Mouse (Mus musculus) frontal cortex, postnatal 36 days (tissue): Measurements from ENCODE around the gene Hhipl1.

ENCODE experiments used
- DNase-seq, 2 experiments: peaks; one replicate each; pipeline ENCODE4 v3.0.0; 2022; ENCODE audit warnings: low spot score in 2 of 2

The Hhipl1 gene

DNA sequence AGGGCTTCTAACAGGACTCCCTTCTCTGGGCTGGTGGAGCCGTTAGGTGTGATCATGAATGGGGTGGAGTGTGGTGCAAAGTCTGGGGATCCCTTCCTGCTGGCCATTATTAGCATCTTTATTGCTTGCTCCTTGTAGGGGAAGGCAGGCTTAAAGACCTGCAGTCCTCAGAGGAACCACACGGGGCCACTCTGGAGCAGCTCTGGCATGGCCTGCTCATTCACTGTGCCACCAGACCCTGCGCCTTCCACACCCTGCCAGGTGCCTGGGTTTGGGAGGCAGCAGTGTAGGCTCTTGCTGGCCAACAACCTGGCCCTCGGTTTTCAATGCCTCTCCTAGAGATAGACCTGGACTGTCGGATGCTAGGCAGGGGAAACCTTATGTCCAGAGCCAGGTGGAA is 57.7 kb downstream of the Hhipl1 start:
- peak; percentile 84 to 89 for DNase-seq

DNA sequence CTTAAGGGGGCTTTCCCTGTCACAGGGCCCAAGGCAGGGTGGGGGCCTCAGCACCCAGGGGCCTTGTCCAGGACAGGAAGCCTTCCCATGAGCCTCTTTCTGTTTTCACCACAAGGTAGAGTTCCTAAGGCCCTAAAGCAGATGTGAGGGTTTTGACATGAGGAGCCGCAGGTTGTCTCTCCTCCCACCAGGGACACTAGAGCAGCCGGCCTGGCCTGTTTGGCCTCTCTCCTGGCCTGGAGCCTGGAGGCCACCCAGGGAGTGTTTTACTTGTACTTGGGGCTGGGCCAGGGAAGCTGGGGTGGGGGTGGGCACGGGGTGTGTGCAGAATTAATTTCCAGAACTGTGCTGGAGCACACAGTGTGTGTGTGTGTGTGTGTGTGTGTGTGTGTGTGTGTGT is 59.3 kb downstream of the Hhipl1 start:
- DNase-seq: no peak

DNA sequence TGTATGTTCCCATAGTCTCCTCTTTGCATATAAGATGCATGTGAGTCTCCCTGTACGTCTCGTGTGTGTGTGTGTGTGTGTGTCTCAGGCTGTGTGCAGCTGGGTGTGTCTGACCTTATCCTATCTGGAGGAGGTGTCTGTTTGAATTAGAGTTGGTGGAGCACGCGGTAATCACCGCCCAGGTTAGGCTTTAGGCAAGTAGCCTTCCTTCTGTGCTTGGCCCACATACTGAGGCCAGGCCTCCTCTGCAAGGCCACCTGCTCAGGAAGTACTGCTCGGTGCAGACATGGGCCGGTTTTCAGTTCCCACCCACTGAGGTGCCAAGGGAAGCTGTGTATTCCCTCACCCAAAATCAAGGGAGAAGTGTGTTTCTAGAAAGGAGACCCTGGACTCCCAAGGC is 59.8 kb downstream of the Hhipl1 start:
- no peak for DNase-seq

DNA sequence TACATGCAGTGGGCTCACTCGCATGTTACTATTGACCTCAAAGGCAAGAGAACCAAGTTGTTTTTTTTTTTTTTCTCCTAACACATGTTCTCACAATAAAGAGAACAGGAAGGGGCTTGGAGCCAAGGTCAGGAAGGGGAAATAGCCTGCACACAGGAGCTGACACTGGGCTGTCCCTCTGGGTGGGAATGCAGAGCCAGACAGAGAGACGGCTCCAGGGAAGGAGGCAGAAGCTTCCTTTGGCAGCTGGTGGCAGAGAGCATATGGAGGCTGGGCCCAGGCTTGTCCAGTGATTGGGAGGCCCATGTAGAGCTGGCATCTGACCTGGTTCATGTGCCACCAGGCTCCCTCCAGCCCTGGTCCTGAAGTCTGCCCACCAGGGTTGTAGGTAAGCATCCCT is 61.8 kb downstream of the Hhipl1 start:
- no peak for DNase-seq

DNA sequence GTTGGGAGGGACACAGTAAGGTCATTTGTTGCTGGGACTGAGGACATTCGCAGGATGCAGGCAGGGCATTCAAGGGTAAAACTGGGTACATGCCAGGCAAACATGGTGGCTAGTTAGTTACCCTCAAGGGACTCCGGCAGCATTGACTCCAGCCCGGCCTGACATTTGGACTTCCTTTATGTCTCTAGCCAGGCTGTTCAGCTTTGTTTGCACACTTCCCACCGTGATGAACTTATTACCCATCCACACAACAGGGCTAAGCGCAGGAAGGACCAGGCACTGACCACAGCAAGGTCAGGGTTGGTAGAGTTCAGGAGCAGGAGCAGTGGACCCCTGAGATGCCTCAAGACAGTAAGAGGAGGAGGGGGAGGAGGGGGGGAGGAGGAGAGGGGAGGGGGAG is 62.9 kb downstream of the Hhipl1 start:
- DNase-seq: no peak

DNA sequence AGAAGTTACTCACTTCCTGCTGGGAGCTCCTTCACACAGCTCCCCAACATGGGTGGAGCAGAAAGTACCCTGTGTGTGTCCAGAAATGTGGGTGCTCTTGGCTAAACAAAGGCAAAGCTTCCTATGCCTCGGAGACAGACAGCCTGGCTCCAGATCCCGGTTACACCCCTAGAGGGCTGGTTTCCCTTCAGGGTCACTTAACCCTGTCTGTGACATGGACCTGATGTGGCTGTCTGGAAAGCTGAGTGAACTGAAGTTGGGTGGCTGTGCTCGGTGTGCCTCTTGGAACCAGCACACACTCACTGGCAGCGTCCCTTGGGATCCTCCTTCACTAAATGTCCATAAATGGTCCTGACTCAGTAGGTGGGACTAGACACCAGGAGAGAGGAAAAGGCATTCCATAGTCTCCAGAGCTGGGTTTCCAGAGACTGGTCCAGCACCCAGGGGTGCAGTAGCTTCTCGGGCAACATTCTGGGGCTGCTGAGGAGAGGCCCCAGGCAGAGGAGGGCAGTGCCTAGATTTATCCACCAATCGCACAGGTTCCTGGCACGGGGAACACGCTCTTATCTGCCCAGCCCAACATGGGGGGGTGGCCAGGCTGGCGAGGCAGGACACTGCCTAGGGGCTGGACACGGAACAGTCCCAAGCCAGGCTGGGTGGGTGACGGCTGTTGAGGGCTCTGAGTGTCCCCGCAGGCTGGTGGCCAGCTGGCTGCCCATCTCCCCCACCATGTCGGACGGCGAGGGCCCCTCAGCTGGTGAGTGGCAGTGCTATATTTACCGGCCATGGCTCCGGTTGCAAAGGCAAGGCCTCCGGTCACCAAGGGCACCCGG is 64.7 kb downstream of the Hhipl1 start, which contains the start of gene Eml1:
Gene Eml1, plus strand, starts transcription at position 362 of the 833 bp plus-strand sequence.
- DNase-seq: no peak

DNA sequence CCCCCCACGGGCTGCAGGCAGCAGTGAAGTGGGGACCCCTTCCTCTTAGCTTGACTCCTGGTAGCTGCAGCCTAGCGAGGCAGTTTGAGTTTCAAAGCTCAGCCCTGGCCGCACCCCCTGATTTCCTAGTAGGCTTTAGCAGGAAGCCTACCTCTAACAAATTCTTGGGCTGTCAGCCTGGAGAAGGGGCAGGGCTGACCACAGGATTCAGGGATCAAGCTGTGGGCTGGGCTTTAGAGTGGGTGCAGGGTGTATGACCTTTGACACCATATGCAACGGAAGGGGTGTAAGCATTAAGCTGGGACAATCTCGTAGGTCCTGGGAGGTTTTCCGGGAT is 65.3 kb downstream of the Hhipl1 start:
- DNase-seq: no peak

DNA sequence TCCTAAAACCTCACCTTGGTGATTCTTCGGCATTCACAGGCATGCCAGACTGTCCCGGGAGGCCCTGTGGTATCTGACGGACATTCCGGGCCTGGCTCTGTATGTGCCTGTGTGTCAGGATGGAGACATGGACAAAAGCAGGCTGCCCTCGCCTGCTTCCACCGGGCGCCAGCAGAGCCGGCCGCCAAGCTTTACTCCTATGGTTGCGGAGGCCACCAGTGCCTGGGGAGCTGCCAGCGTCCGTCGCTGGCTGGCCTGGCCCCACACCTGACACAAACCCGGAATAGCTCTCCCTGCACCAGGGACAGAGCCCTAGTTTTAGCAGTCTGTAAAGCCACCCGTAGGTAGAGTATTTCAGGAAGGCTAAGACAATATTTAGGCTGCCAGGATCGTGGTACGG is 66.2 kb downstream of the Hhipl1 start:
- DNase-seq: no peak

DNA sequence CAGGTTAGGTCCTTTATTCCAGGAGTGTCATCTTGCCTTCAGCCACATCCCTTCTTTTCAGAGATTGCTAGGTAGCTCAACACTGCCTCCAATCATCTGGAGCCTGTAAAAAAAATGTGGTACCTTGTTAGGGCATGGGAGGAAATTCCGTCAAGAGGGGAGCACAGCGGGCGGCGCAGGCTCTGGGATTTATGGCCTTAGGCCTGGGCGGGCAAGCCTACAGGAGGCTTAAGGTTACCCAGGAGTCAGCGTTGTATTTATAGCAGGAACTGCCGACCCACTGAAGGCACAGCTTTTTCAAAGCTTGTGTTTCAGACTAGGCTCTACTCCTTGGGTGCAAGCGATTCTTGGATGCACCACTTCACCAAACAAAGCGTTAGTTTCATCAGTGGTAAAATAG is 67.5 kb downstream of the Hhipl1 start:
- DNase-seq: no peak

DNA sequence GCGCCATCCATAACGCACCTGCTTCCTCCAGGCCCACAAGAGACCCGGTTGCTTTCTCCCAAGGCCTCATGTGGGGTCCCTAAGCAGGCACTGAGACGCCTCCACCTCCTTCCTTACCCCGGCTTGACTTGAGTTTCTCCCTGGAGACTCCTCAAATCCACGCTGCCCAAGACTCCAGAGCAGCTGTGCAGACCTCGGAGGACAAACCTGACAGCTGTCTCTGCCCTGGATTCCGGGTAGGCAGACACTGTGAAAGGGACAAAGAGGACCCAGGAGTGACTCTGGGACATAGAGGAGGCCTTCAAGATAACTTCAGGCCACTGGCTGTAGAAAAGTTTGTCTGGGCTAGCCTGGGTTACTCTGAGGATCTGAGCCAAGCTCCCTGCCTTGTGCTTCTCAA is 68.6 kb downstream of the Hhipl1 start:
- no peak for DNase-seq

DNA sequence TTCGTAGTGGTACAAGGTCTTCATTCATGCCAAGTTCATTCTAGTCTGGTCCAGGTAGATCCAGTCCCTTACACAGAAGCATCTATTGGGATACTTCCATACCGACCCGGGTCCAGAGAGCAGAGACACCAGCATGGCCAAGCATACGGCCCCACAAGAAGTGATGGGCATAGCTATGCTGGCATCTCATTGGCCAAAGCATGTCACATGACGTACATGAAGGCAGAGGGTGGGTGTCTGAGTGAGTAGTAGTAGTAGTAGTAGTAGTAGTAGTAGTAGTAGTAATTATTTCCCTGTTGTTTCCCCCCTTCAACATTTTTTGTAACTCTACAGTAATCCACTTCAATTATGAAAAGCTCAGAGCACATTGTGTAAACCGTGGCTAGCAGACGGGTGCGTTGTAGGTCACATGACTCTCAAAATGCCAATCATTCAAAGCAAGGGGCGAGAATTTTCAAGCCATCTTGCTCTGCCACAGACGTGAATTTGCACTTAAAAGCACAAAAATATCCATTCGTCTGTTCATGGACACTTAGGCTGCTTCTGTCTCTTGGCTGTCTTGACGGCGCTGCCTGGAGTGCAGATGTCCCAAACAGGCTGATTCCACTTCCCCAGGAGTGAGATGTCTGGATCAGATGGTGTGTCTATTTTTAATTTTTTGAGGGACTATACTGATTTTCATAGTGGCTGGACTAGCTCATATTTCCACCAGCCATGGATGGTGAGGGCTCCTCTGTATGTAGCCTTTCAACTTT is 72.5 kb downstream of the Hhipl1 start:
- DNase-seq: no peak
